Mouse (Mus musculus) stomach, postnatal 0 days (tissue): ENCODE measurements at regions not wholly inside any gene's neighbourhood (a gene's known extent, or its start where the extent isn't known, plus 50 kb on each side); places are given as distances from the start of the nearest gene placed in this dataset.

Experiments
- ATAC-seq: fragments of 200-750 bp; cut with Nextera tagmentation; 2 replicates; pipeline ENCODE4 v1.8.0; 2017; ENCODE audit not compliant: low FRiP score, low TSS enrichment
- DNase-seq: peaks from one replicate; pipeline ENCODE4 v3.0.0-alpha.2; 2016; ENCODE audit warnings: low spot score
- H3K27ac ChIP-seq: fragments of 300-500 bp; sonication (generic); replicated peaks from 2 replicates; pipeline ENCODE4 v1.5.1; 2014; ENCODE audit warnings: mild to moderate bottlenecking, control low read depth
- H3K27me3 ChIP-seq: fragments of 300-500 bp; sonication (generic); 2 replicates; pipeline ENCODE4 v1.6.1; 2014; ENCODE audit warnings: low read length; ENCODE audit not compliant: control insufficient read depth, insufficient read depth
- H3K36me3 ChIP-seq: fragments of 300-500 bp; sonication (generic); 2 replicates; pipeline ENCODE4 v1.6.1; 2014; ENCODE audit warnings: low read length, mixed read lengths; ENCODE audit not compliant: control insufficient read depth, insufficient read depth
- H3K4me1 ChIP-seq: fragments of 300-500 bp; sonication (generic); replicated peaks from 2 replicates; pipeline ENCODE4 v1.6.1; 2014; ENCODE audit warnings: antibody characterized with exemption; ENCODE audit not compliant: control insufficient read depth, insufficient read depth
- H3K4me2 ChIP-seq: fragments of 300-500 bp; sonication (generic); replicated peaks from 2 replicates; pipeline ENCODE4 v1.6.1; 2014; ENCODE audit warnings: low read depth, mild to moderate bottlenecking, control low read depth, moderate library complexity
- H3K4me3 ChIP-seq: fragments of 300-500 bp; sonication (generic); 2 replicates; pipeline ENCODE4 v1.5.1; 2014; ENCODE audit warnings: low read depth, low read length, control low read depth
- H3K9ac ChIP-seq: fragments of 300-500 bp; sonication (generic); 2 replicates; pipeline ENCODE4 v1.6.1; 2014; ENCODE audit warnings: mild to moderate bottlenecking, low read length, control low read depth, mixed read lengths
- H3K9me3 ChIP-seq: fragments of 300-500 bp; sonication (generic); 2 replicates; pipeline ENCODE4 v1.6.1; 2016; ENCODE audit warnings: low read length; ENCODE audit not compliant: control insufficient read depth
- CTCF ChIP-seq: IDR thresholded peaks from 2 replicates; pipeline ENCODE4 v1.5.1; 2016; ENCODE audit warnings: antibody characterized with exemption, low read depth, mild to moderate bottlenecking, moderate library complexity
- EP300 ChIP-seq: optimal IDR thresholded peaks from 2 replicates; pipeline ENCODE3; 2016; ENCODE audit warnings: antibody characterized with exemption
- WGBS: fragments of 180-500 bp; shearing (Covaris S2); extraction: QIAGEN DNeasy Blood & Tissue Kit; methylation state at CpG from one replicate; pipeline ENCODE4 v1.1.7; 2014; 5-methylcytosine and 5-hydroxymethylcytosine counted together

DNA sequence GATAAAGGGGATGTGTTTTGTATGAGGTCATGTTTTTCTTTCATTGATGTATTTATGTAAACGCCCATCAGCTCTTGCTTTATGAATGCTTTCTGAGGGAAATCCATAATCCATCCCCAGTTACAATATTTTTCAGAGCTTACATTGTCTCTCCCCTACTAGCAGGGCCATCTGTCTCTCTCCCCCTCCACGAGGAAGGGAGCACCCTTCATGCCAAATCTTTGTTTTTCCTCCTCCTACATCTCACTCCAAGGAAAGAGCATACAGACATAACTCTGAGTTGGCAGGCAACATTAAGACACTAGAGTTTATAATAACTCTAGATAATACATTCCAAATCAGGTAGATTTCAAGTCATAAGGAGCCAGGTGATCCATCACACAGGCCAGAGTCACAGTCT lies 509.1 kb downstream of the Galc start:
- DNase-seq (no peak), ATAC-seq (no peak)
- no peak overlapping the region for H3K9ac ChIP-seq
- TF ChIP-seq CTCF (no peak), EP300 (no peak)
- no peaks in the 10 kb centered on the region for H3K4me1 ChIP-seq
- H3K27me3 ChIP-seq: no peaks in the 10 kb centered on the region
- no peak overlapping the region for H3K4me3 ChIP-seq
- 59% methylated on average over 2 of the region's 2 CpGs for WGBS
- no peaks in the 10 kb centered on the region for H3K36me3 ChIP-seq
- no peaks in the 10 kb centered on the region for H3K9me3 ChIP-seq
- no peak overlapping the region for H3K27ac ChIP-seq
- no peak overlapping the region for H3K4me2 ChIP-seq

DNA sequence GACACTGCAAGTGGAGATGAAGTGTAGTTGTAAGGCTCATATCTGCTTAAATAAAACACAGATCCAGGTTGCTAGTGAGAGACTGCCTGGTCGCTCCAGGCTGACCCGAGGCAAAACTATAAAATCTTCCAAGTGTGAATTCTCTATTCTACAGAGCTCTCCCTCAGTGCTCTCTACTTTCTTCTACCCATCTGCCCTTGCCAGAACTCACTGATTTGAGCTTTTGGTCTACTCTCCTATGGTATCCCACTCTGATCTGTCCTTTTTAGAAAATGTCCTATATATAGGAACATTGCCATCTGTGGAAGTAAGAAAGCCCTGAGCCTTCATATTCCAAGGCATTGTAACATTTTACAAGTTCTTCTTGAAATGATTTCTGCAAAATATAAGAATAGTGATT lies 518.3 kb downstream of the Galc start:
- no peak for ATAC-seq
- TF ChIP-seq EP300 (no peak), CTCF (no peak)
- no peaks in the 10 kb centered on the region for H3K4me1 ChIP-seq
- no peak overlapping the region for H3K27ac ChIP-seq
- H3K4me2 ChIP-seq: no peak overlapping the region
- H3K9ac ChIP-seq: no peak overlapping the region
- no peaks in the 10 kb centered on the region for H3K27me3 ChIP-seq
- WGBS: 69% methylated on average over 2 of the region's 2 CpGs
- DNase-seq: no peak
- H3K36me3 ChIP-seq: no peaks in the 10 kb centered on the region
- H3K9me3 ChIP-seq: no peaks in the 10 kb centered on the region
- no peak overlapping the region for H3K4me3 ChIP-seq

DNA sequence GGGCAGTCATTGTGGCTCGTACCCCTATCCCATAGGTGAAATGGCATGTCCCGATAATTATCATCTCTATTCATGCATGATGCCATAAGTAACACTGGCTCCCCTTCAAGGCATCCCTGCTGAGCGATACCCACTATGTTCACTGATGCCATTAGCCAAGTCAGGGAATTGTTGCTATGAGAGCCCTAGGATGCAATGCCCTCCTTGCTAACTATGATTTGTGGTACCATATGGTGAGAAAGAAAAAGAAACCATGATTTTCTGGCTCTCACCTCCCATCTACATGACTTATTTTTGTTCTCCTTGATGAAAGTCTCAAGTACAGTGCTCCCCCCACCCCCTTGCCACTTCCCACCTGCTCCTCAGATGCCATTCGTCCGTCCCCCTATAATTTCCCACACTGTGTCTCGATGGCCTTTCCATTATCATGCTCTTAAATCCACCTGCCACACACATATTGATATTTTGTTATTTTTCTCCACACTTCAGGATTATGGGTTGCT lies 527.1 kb downstream of the Galc start:
- DNase-seq: no peak
- Histone ChIP-seq H3K9ac (no peak overlapping the region), H3K4me3 (no peak overlapping the region), H3K36me3 (no peaks in the 10 kb centered on the region), H3K27ac (no peak overlapping the region), H3K4me2 (no peak overlapping the region), H3K4me1 (no peaks in the 10 kb centered on the region), H3K27me3 (no peaks in the 10 kb centered on the region), H3K9me3 (no peaks in the 10 kb centered on the region)
- TF ChIP-seq EP300: no peak
- TF ChIP-seq CTCF: no peak
- WGBS: 90% methylated on average over 6 of the region's 6 CpGs
- ATAC-seq: no peak

DNA sequence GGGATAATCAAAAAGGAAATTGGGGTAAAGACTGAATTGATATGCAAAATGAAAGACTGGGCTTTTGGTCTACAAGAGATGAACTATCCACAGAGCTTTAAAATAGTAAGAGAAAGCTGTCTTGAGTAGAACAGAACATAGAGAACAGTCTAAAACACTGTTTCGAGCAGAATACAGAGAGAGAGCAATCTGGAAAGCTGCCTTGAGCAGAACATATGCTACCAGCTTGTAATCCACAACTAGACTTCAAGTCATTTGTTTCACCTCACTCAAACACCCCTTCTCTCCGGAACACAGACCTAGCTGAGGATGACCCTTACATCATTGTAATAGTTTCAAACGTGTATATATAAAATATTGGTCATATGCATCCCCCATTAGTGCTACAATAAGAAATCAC lies 538.7 kb downstream of the Galc start:
- Histone ChIP-seq H3K9me3 (no peaks in the 10 kb centered on the region), H3K36me3 (no peaks in the 10 kb centered on the region), H3K27me3 (no peaks in the 10 kb centered on the region), H3K9ac (no peak overlapping the region), H3K4me3 (no peak overlapping the region), H3K4me1 (no peaks in the 10 kb centered on the region), H3K27ac (no peak overlapping the region), H3K4me2 (no peak overlapping the region)
- no peak for TF ChIP-seq CTCF
- TF ChIP-seq EP300: no peak
- WGBS: 74% methylated on average over 3 of the region's 3 CpGs
- no peak for DNase-seq
- no peak for ATAC-seq

DNA sequence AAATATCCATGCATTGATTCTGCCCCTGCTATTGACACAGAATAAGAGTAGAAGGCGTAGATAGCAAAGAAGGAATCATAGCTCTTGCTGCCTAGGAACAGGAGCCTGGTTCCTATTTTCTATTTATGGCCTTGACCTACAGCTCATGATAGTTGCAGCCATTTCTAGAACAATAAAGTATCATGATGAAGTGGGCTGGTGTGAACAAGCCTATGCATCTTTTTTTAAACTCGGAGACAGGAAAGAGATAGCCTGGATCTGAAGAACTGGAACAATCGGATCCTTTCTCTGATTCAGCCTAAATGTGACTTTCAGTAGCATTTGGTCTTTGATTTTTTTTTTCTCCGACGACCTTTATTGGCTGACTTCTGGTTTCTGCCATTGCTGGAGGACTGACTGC lies 541.4 kb downstream of the Galc start:
- DNase-seq: no peak
- TF ChIP-seq EP300: no peak
- TF ChIP-seq CTCF: no peak
- H3K4me1 ChIP-seq: no peaks in the 10 kb centered on the region
- no peak overlapping the region for H3K27ac ChIP-seq
- H3K4me3 ChIP-seq: no peak overlapping the region
- no peaks in the 10 kb centered on the region for H3K27me3 ChIP-seq
- no peak overlapping the region for H3K4me2 ChIP-seq
- no peaks in the 10 kb centered on the region for H3K9me3 ChIP-seq
- no peaks in the 10 kb centered on the region for H3K36me3 ChIP-seq
- H3K9ac ChIP-seq: no peak overlapping the region
- WGBS: 89% methylated on average over 5 of the region's 5 CpGs
- ATAC-seq: no peak
